Mouse (Mus musculus) splenic B cell, adult 2 months (primary cell): ENCODE data around the gene Mindy4.
"Not testable (repeated sequence)": the region's sequence is repeated elsewhere in the genome, so short reads cannot be mapped to it uniquely, and the experiment has no call there.

ENCODE experiments used
- DNase-seq: peaks from one replicate; pipeline ENCODE4 v3.0.0-alpha.2; 2011; ENCODE audit warnings: low read depth, low spot score
- H3K27me3 ChIP-seq: 2 replicates; pipeline ENCODE4 v1.6.1; 2012; ENCODE audit warnings: mild to moderate bottlenecking, low read length, moderate library complexity, mixed read lengths; ENCODE audit not compliant: control insufficient read depth, poor library complexity, insufficient read depth, severe bottlenecking
- H3K36me3 ChIP-seq: 2 replicates; pipeline ENCODE4 v1.6.1; 2012; ENCODE audit warnings: mild to moderate bottlenecking, low read length, moderate library complexity, mixed read lengths; ENCODE audit not compliant: control insufficient read depth, poor library complexity, insufficient read depth, severe bottlenecking

Gene Mindy4

DNA sequence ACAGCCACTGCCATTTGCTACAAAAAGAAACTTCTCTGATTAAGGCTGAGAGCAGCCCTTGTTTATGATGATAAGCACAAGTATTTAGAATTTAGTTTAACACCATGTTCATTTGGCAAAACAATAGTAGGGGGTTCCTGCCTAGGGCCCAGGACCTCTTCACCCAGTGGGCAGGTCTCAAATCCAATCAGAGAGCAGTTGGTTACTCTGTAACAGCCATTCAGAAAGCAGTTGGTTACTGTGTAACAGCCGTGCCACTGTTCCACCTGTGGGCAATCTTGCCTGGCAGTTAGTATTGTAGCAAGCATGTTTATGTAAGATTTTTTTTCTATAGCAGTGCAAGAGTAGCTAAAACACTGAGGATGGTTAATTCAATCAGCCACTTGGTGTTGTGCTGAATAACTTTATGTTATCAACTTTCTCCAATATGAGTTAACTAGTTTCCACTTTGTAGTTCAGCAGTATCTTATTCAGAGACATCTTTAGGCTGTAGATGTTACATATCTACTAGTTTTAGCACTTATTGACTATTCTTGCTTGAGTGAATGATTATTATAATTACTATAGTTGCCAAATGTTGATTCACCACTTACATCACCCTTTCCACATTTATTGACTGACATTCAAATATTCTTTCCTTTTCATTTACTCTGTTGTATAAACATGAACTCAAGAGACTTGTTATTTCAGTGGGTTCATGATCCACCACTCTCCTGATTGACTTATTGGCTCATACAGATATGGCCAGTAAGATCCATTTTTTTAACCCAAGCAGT is 20.3 kb upstream of the Mindy4 start:
- no peak for DNase-seq
- H3K36me3 ChIP-seq = no peaks in the 10 kb centered on the region
- no peaks in the 10 kb centered on the region for H3K27me3 ChIP-seq

DNA sequence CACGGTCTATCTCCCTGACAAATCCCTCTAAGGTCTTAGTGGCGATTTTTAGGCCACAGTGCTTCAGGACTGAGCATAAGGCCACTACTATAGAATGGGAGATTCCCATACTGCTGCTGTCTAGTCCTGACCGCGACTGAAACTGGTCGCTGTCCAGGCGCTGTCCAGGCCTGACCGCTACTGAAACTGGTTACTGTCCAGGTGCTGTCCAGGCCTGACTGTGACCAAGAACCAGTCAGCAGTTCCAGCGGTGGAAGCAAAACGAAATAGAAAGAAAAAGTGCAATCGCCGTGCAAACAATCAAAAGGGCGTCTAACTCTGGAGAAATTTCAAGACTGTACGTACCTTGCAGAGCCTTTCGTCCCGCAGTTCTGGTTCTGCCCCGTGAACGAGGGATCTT is 15.4 kb upstream of the Mindy4 start:
- not testable (repeated sequence) for H3K27me3 ChIP-seq, DNase-seq, H3K36me3 ChIP-seq

DNA sequence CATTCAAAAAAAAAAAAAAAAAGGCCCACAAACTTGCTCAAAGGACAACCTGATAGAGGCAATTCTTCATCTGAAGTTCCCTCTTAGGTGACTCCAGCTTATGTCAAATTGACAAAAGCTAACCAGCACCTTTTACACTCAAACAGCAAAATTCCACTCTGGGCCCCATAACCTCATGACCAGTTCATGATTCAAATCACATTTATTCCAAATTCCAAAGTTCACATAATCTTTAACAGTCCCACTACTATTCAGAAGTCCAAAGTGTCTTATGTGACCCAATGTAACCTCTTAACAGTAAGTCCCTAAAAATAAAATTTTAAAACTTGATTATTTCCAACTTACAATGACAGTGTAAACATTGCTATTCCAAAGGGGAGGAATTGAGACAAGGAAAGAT is 13.8 kb upstream of the Mindy4 start:
- Histone ChIP-seq H3K27me3 (0 out of 2 replicates have a peak, but pooled peaks cover 2% of the 10 kb centered on the region), H3K36me3 (no peaks in the 10 kb centered on the region)
- no peak for DNase-seq

DNA sequence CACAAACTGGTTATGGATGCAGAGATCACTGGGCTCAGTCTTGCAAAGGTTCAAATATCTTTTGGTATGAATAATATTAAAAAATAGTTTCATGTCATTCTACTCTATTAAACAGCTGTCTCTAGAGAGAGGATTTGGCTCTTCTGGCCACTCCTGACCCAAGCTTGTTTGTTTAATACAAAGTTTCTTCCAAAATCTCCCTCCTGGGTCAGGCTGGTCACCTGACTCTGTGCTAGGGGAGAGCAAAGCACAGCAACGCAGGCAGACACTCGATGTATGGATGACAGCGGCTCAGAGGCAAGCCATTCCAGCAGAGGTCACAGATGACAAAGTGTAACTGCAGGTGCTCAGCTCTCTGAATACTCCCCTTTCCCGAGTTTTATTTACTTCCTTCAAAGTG is 11.6 kb upstream of the Mindy4 start:
- Histone ChIP-seq H3K36me3 (no peaks in the 10 kb centered on the region), H3K27me3 (0 out of 2 replicates have a peak, but pooled peaks cover 2% of the 10 kb centered on the region)
- no peak for DNase-seq

DNA sequence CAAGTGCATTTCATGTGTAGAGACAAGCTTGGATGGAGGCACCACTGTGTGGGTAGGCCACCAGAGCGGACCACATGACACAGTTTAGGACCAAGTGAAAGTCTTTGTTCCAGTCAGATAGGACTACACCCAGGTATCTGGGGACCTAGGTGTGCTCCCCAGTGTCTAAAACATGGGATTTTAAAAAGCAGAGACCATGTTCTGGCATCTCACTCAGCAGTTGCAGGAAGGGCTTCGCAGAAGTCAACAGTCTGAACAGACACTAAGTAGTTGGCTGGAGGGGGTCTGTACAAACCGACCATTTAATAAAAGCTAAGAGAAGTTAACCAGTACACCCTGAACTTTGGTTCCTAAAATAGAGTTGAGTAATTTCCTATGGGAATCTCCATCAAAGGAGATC is 10.0 kb upstream of the Mindy4 start:
- Histone ChIP-seq H3K36me3 (no peaks in the 10 kb centered on the region), H3K27me3 (0 out of 2 replicates have a peak, but pooled peaks cover 2% of the 10 kb centered on the region)
- DNase-seq = no peak

DNA sequence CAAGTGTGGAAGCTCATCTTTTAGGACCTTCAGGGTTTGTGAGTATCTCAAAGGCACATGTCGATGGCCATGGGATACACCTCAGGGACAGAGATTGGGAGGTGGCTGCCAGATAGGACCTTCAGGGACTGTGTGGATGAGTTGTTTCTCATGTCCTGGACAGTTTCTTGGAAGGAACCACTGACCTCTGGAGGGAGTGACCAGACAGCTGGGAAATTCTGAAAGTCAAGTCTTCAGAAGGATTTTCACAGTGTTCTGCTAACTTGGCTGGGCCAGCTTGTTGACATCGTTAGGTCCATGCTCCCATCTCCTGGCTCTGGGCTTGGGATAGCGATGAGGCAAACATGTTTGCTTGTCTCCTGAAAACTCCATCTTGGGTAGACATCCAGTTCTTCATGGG is 4.1 kb upstream of the Mindy4 start:
- DNase-seq = no peak
- no peaks in the 10 kb centered on the region for H3K27me3 ChIP-seq
- H3K36me3 ChIP-seq = no peaks in the 10 kb centered on the region

DNA sequence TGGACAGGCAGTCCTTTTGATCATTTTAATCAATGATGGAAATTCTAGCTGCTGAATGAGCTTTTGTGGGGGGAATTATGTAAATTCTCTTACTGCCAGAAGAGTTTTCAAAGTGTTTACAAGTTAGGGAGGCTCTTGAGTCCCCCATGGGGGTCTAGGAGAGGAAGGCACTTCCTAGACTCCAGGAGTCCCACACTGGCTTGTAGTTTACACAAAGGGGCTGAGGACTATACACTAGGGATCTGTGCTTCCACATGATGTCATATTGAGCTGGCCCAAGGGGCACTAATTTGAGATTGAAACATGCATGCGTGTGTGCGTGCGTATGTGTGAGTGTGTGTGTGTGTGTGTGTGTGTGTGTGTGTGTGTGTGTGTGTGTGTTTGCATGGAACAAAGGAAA is 748 bp downstream of the Mindy4 start:
- H3K36me3 ChIP-seq = no peaks in the 10 kb centered on the region
- DNase-seq = no peak

DNA sequence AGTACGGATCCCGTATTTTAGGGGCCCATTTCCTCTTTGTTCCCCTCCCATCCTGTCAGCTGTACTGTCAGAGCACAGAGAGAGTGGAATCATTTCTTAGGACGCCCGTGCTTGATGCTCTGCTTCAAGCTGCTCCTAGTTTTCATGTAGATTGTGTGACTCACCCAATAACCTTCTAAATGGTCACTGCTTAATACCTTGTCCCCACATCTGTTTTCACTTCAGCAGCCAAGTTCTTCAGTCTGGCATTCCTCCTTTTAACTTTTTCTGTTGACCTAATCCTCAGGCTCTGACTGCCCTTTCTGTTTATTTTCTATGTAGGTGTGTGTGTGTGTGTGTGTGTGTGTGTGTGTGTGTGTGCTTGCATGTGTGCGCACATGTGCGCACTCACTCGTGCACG is 4.6 kb downstream of the Mindy4 start:
- DNase-seq = no peak
- H3K27me3 ChIP-seq = no peaks in the 10 kb centered on the region
- H3K36me3 ChIP-seq = no peaks in the 10 kb centered on the region

More for the DNA sequence above, 748 bp downstream of the Mindy4 start:
- H3K27me3 ChIP-seq = no peaks in the 10 kb centered on the region

DNA sequence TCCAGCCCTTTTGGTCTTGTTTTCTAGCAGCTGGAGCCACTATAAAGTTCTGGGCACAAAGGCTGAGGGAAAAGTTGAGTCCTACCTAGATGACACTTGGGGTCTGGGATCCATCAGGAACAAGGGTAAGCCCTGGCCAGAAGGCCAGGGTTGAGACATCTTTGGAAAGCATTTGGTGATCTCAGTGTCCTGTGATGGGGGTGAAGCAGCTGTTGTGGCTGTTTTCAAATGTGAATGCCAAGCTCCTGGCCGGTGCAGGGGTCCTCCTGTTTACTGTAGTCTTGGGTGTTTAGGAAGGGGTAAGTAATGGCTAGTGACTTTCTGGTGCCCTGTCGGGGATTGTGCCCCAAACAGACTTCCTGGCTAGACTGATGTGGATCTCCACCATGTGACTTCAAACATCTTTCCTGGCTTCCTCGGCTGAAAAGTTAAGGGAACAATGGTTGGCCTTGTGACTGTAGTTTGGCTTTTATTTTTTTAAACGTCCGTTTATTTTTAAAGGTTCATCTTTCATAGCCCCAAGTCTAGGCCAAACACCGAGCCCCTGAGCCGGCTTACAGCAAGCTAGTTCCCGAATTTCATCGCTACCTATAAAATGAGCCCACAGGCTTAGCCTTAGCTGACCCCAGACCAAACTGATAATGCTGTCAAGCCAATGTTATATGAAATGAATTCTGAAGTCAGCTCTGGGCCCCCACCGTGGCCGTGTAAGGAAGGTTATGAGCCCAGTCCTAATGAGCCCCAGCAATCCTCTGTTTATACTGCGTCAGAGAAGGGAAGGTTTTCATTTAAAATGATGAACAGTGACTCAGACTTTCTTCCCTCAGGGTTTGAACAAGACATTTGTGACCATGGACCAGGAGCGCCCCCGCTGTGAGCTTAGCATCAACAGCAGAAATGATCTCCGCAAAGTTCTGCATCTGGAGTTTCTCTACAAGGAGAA is 7.5 kb downstream of the Mindy4 start:
- no peak for DNase-seq
- Histone ChIP-seq H3K27me3 (no peaks in the 10 kb centered on the region), H3K36me3 (no peaks in the 10 kb centered on the region)

DNA sequence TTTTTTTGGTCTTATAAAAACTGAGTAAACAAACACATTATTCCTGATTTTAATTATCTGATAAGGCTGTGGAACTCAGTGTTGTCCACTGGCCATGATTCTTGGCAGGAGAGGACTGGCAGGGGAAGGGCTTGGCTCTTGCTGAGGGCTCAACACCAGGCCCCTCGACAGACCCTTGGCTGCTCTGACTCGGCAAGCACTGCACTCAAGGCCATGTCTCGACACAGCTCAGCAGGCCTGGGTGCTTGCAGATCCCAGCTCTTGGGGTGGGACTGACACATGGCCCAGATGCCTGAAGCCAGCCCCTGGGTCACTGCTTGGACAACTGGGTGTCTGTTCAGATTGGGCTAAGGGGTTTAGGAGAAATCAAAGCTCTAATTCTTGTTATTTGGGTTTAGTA is 11.4 kb downstream of the Mindy4 start:
- H3K27me3 ChIP-seq = no peaks in the 10 kb centered on the region
- DNase-seq = no peak

DNA sequence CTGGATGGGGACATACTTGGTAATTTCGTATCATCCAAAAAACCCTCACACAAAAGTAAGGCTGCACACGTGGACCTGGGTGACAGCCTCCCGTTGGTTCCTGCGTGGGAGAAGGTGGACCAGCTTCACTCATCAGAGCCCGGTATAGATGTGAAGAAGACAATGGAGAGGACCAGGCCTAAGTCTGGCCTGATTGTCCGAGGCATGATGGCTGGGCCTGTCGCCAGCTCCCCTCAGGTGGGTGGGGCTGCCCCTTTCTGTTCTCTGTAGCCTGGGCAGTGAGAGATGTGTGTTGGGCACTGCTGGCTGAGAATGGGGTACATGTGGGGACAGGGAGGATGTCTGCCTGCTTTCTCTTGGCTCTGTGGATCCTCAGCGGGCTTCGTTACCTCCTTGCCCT is 15.0 kb downstream of the Mindy4 start:
- no peak for DNase-seq
- Histone ChIP-seq H3K36me3 (no peaks in the 10 kb centered on the region), H3K27me3 (no peaks in the 10 kb centered on the region)

More for the DNA sequence above, 11.4 kb downstream of the Mindy4 start:
- no peaks in the 10 kb centered on the region for H3K36me3 ChIP-seq

DNA sequence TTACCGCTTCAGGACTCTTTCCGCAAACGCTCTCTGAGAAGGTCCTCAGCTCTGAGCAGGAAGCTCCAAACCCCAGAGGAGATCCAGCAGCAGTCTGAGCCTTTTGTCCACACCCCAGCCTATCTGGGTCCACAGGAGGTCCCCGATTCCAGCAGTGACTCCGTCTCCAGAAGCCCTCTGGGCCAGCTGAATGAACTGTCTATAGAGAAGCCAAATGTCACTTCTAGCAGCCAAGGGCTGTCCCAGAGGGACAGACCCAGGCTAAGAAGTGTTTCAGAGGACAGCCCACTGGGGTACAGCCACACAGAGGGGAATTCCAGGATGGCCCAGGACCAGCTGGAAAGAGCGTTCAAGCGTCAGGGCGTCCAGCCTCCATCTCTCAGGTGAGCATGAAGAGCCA is 20.8 kb downstream of the Mindy4 start:
- no peaks in the 10 kb centered on the region for H3K27me3 ChIP-seq

DNA sequence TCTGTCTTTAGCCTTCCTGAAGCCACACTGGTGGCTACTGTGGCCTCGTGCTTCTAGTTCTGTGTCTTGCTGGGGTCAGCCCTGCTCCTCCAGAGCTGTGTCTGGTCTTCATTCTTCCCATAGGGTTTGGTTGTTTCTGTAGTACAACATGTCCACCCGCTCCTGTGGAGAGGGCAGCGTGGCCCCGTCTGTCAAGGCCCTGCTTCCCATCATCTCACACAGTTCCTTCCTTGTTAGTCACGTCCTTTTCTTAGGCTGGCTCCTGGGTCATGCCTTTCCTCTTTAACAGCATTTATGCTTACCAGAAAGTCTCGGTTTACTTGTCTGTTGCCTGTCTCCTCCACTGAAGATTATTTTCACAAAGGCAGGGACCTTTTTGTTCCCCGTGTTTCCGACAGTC is 26.9 kb downstream of the Mindy4 start:
- no peak for DNase-seq
- H3K36me3 ChIP-seq = no peaks in the 10 kb centered on the region
- H3K27me3 ChIP-seq = no peaks in the 10 kb centered on the region

More for the DNA sequence above, 20.8 kb downstream of the Mindy4 start:
- H3K36me3 ChIP-seq = no peaks in the 10 kb centered on the region
- DNase-seq = no peak

DNA sequence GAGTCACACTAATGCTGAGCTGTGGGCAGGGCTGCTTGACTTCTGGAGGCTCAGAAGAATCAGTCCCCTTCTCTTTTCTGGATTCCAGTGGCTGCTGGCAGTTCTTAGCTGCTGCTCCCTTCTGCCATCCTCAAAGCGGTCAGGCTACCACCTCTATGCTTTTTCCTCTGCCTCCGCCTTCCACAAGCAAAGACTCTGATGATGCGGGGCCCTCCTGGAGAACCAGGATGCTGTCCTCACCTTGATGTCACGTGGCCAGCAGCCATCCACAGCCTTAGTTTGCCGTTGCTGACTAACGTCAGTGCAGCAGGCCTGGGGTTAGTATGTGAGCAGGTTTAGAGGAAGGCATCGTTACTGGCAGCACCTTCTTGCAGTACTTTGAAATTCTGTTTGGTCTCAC is 28.9 kb downstream of the Mindy4 start:
- DNase-seq = no peak
- Histone ChIP-seq H3K36me3 (no peaks in the 10 kb centered on the region), H3K27me3 (no peaks in the 10 kb centered on the region)
